Mouse (Mus musculus) G1E (cell line): ENCODE data around the gene Prkcq. TPM values are rescaled to one million over a fixed set of nuclear protein-coding genes. Genes with fewer than 3 reads are reported as not detected.

Experiments used
- ATAC-seq: 2 replicates; pipeline ENCODE4 v1.8.0; 2016; ENCODE audit warnings: mild to moderate bottlenecking; ENCODE audit not compliant: insufficient number of reproducible peaks, poor library complexity, low FRiP score, severe bottlenecking; ENCODE audit errors: extremely low read depth
- DNase-seq: peaks from one replicate; pipeline ENCODE4 v3.0.0; 2012; ENCODE audit warnings: low spot score
- H3K27me3 ChIP-seq: 2 replicates; pipeline ENCODE4 v1.6.1; 2012; ENCODE audit warnings: mild to moderate bottlenecking, low read length, inconsistent platforms; ENCODE audit not compliant: insufficient read depth
- H3K36me3 ChIP-seq: replicated peaks from 2 replicates; pipeline ENCODE3; 2012; ENCODE audit warnings: mild to moderate bottlenecking, inconsistent platforms
- H3K4me1 ChIP-seq: 2 replicates; pipeline ENCODE4 v1.6.1; 2012; ENCODE audit warnings: low read depth, low read length, inconsistent platforms, mixed read lengths; ENCODE audit not compliant: insufficient read depth
- H3K4me3 ChIP-seq: 2 replicates; pipeline ENCODE4 v1.5.1; 2012; ENCODE audit warnings: low read depth, mild to moderate bottlenecking, inconsistent platforms, low read length, moderate library complexity, mixed read lengths
- H3K9me3 ChIP-seq: replicated peaks from 2 replicates; pipeline ENCODE4 v1.6.1; 2012; ENCODE audit warnings: inconsistent platforms
- CTCF ChIP-seq: IDR thresholded peaks from 2 replicates; pipeline ENCODE4 v1.5.1; 2012; ENCODE audit warnings: low read depth, low read length, inconsistent platforms, mixed read lengths
- GATA1 ChIP-seq: IDR thresholded peaks from 2 replicates; pipeline ENCODE4 v1.6.1; 2012; ENCODE audit warnings: borderline replicate concordance, low read length, inconsistent platforms, mixed read lengths
- GATA2 ChIP-seq: IDR thresholded peaks from 2 replicates; pipeline ENCODE4 v1.6.1; 2012; ENCODE audit warnings: low read depth, low read length, inconsistent platforms, borderline replicate concordance
- POLR2AphosphoS5 ChIP-seq: IDR thresholded peaks from 2 replicates; pipeline ENCODE4 v1.6.1; 2012; ENCODE audit warnings: low read depth, low read length, inconsistent platforms; ENCODE audit not compliant: insufficient replicate concordance
- TAL1 ChIP-seq: conservative IDR thresholded peaks from 2 replicates; pipeline ENCODE4 v1.6.1; 2012; ENCODE audit warnings: low read depth, low read length, inconsistent platforms, mixed read lengths
- polyA plus RNA-seq: library from polyadenylated mRNA; stranded (reverse); fragments of >175 nt; gene quantifications from 2 replicates; pipeline ENCODE4 v1.2.3, GENCODE M21; 2012
- total RNA-seq, 2 experiments: library from RNA; stranded (forward) in 1 of 2; stranded (reverse) in 1 of 2; fragments of 200-1000 nt in 1 of 2; fragments of >200 nt in 1 of 2; fragmentation: Nextera tagmentation in 1 of 2; gene quantifications; 2 replicates each; pipeline ENCODE4 v1.2.3; 2014 to 2017

The Prkcq gene
- total and polyA plus RNA-seq, 3 experiments = 0.27 TPM; not detected in 2

DNA sequence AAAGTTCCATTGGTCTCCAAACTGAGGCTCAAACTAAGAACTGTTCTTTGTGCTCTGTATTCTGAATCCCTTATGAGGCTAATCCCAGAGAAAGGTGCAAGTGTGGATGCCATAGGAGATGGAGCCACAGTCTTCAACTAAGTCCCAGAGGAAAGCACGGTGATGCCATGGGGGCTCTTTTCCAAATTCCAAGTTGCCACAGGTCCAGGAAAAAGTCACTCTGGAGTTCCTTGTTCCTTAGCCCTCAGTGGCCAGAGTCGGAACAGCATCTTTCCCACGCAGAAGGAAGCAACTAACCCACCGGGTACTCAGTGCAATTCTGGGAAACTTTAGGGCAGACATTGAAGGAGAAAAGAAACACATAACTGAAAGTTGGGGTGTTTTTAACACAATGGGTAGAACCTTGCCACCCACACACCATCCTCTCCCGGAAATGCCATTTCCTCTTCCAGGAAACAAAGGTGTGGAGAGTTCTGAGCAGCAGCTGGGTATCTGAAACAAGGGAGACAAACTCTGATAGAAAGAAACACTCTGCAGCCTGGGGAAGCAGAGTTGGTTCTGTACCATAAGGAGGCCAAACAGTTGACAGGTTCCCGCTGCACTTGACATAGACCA is 2.1 kb upstream of the Prkcq start:
- DNase-seq (no peak), ATAC-seq (no peak)
- Histone ChIP-seq H3K4me3 (no peak overlapping the region), H3K36me3 (no peaks in the 10 kb centered on the region), H3K9me3 (no peaks in the 10 kb centered on the region), H3K4me1 (no peaks in the 10 kb centered on the region), H3K27me3 (no peaks in the 10 kb centered on the region)
- TF ChIP-seq CTCF (no peak), TAL1 (no peak), GATA2 (no peak), POLR2AphosphoS5 (no peak), GATA1 (no peak)

DNA sequence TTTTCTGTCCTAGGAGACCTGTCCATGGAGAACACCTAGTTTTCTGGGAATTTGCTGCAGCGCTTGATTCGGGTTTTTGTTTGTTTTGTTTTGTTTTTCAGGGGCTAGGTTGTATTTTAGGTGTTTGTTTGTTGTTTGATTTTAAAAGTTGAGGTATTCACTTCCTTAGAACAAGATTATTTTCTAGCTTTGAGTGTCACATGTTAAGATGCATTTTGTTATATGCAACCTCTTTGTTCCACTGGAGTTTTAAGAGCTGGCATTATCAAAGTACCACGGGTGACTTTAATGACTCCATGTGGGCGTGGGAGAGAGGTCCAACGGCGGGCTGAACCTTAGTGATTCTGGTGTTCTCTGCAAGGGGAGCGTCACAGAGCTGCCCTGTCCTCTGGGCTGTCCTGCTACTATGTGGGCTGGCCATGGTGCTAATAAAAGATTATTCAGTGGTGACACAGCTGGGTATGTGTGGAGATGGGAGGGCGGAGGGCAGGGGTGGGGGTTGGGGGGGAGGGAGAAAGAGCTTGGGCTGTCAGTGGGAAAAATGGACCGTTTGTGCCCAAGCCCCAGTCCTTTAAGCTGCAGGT is 1.0 kb downstream of the Prkcq start:
- ATAC-seq = no peak
- no peak for DNase-seq
- no peaks in the 10 kb centered on the region for H3K27me3 ChIP-seq
- no peak overlapping the region for H3K4me3 ChIP-seq
- H3K9me3 ChIP-seq = no peaks in the 10 kb centered on the region
- no peaks in the 10 kb centered on the region for H3K36me3 ChIP-seq
- TF ChIP-seq GATA2 = no peak
- no peak for TF ChIP-seq POLR2AphosphoS5
- no peak for TF ChIP-seq CTCF
- no peak for TF ChIP-seq TAL1
- no peak for TF ChIP-seq GATA1
- no peaks in the 10 kb centered on the region for H3K4me1 ChIP-seq

DNA sequence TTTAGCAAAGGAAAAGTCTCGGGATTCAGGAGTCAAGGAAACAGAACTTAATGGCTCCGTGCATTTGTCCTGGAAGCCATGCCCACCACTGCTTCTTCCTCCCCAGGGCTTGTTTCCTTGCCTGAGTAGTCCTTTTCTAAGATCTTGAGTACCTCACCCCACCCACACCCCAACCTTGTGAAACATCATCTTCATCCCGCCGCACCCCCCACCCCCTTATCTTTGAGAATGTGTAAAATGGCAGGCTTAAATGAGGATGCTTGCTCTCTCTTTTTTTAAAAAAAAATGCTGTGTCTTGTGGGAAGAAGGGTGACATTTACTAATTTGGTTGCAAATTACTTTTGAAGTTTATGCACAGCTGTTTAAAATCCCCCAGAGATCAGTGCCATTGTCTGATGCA is 1.6 kb downstream of the Prkcq start:
- Histone ChIP-seq H3K4me3 (no peak overlapping the region), H3K36me3 (no peaks in the 10 kb centered on the region), H3K4me1 (no peaks in the 10 kb centered on the region), H3K27me3 (no peaks in the 10 kb centered on the region), H3K9me3 (no peaks in the 10 kb centered on the region)
- TF ChIP-seq POLR2AphosphoS5 (no peak), CTCF (no peak), GATA1 (no peak), GATA2 (no peak), TAL1 (no peak)
- DNase-seq = no peak
- no peak for ATAC-seq

DNA sequence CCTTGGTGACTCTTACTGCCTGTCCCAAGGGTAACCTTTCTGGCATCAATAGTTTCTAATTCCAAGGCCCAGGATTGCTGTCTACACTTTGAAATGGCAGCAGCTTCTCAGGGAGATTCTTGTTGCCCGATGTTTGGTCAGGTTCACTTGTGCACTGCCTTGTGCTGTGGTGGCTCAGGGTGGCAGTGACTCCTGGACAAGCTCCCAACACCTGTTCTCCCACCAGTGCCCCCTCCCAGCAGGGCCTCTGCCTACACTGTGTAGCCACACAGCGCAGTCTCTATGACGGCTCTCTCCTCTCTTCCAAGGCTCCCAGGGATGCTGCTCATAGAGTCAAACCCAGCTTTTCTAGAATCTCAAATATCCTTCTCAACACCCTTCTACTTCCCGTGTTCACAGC is 2.2 kb downstream of the Prkcq start:
- H3K36me3 ChIP-seq = no peaks in the 10 kb centered on the region
- no peaks in the 10 kb centered on the region for H3K9me3 ChIP-seq
- DNase-seq (no peak), ATAC-seq (no peak)
- no peaks in the 10 kb centered on the region for H3K4me1 ChIP-seq
- no peaks in the 10 kb centered on the region for H3K27me3 ChIP-seq
- TF ChIP-seq GATA1 (no peak), GATA2 (no peak), TAL1 (no peak), CTCF (no peak), POLR2AphosphoS5 (no peak)
- no peak overlapping the region for H3K4me3 ChIP-seq

DNA sequence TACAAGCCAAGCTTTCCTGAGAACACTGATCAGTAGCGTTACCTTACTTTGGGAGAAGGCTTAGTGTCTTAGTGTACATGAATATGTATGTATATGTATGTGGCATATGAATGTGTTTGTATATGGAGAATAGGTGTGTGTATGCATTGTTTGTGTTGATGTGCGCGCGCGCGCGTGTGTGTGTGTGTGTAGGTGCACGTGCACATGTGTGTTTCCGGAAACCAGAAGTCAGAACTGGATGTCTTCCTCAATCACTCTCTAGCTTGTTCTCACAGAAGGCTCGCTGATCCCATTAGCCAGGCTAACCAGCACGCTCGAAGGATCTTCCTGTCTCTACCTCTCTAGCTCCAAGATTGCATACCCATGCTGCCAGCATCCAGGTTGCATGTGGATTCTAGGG is 6.0 kb downstream of the Prkcq start:
- Histone ChIP-seq H3K9me3 (no peaks in the 10 kb centered on the region), H3K4me1 (no peaks in the 10 kb centered on the region), H3K36me3 (no peaks in the 10 kb centered on the region), H3K4me3 (no peak overlapping the region), H3K27me3 (no peaks in the 10 kb centered on the region)
- ATAC-seq (no peak), DNase-seq (no peak)
- TF ChIP-seq TAL1 (no peak), POLR2AphosphoS5 (no peak), CTCF (no peak), GATA2 (no peak), GATA1 (no peak)

DNA sequence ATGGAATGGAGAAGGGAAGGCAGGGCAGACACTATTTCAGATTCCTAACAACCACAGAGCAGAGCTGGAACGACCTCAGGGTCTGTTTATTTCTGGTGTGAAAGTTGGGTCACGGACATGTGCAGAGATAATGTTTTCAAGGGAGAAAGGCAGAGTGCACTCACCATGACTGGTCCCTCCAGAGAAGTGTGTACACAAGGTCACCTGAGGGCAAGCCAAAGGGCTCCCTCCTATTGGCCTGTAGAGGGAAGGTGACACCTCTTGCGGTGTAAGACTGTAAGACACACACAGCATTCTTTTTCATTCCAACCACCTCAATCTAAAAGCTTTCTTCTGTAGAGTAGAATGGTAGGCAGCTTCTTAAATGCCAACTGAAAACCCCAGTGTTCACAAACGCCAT is 9.6 kb downstream of the Prkcq start:
- Histone ChIP-seq H3K9me3 (no peaks in the 10 kb centered on the region), H3K4me1 (no peaks in the 10 kb centered on the region)

More for the DNA sequence above, 9.6 kb downstream of the Prkcq start:
- Histone ChIP-seq H3K27me3 (no peaks in the 10 kb centered on the region), H3K4me3 (no peak overlapping the region), H3K36me3 (no peaks in the 10 kb centered on the region)
- no peak for DNase-seq
- no peak for TF ChIP-seq GATA1
- no peak for TF ChIP-seq CTCF
- TF ChIP-seq POLR2AphosphoS5 = no peak
- TF ChIP-seq TAL1 = no peak
- TF ChIP-seq GATA2 = no peak
- no peak for ATAC-seq
